33 mouse cellular contexts compared by ENCODE assay signal in genomic region chr5:17508038-17508437, GRCm38 (mm10). TPM values are rescaled to one million over a fixed set of nuclear protein-coding genes. Genes with fewer than 3 reads are reported as not detected.
DNase-seq lines count a peak whose midpoint lies in the region; ATAC-seq and TF ChIP-seq lines count a peak whose summit lies in the region.
"Had no signal": no experiment of that assay in that cellular context is flagged by ENCODE, and none has a peak within 500 bp of the region (broad histone marks: within the 10 kb centered on the region; RNA-seq: fewer than 3 reads in every experiment).

No protein-coding gene starts in this region.

- peak; percentile 24; the same call in 1 of the 2 replicates for ATAC-seq in megakaryocyte, adult 5-6 weeks (ENCODE audit: poor library complexity, severe bottlenecking)
- no peak for ATAC-seq in midbrain, postnatal 0 days (ENCODE audit: low FRiP score)
- no peak for ATAC-seq in forebrain, embryonic 13.5 days
- ATAC-seq: forebrain, postnatal 0 days had no signal

- no peaks in the 10 kb centered on the region for H3K27me3 ChIP-seq in testis, adult 2 months (ENCODE audit: control insufficient read depth, insufficient read depth, low read length)
- H3K27me3 ChIP-seq in midbrain, postnatal 0 days (ENCODE audit: insufficient read depth, low read length): no peaks in the 10 kb centered on the region
- no peaks in the 10 kb centered on the region for H3K27me3 ChIP-seq in forebrain, embryonic 13.5 days
- H3K27me3 ChIP-seq: embryonic facial prominence, embryonic 15.5 days; hindbrain, embryonic 12.5 days; limb, embryonic 15.5 days; neural tube, embryonic 15.5 days had no signal

- peak; percentile 6 for DNase-seq in kidney, adult 9 months
- DNase-seq in kidney, postnatal 10 days: no peak
- no peak for DNase-seq in testis, postnatal 10 days (ENCODE audit: low spot score)
- no peak for DNase-seq in midbrain, postnatal 0 days (ENCODE audit: low spot score)
- DNase-seq: adrenal gland, adult 2 months; B cell, adult 2 months; cerebellum, adult 11 months; cerebellum, adult 9-11 months; forebrain, postnatal 0 days; gastrocnemius, postnatal 14 days; heart, adult 2 months; kidney, postnatal 4 days; left cerebral cortex, postnatal 4 days; lung, postnatal 10 days; right cerebral cortex, adult 18-20 months; right cerebral cortex, postnatal 4 days; thymus, adult 2 months; thymus, postnatal 4 days had no signal

- no peak overlapping the region for H3K9ac ChIP-seq in midbrain, postnatal 0 days (replicated peaks; ENCODE audit: low read length, poor library complexity, severe bottlenecking)
- no peak overlapping the region for H3K9ac ChIP-seq in forebrain, embryonic 13.5 days
- H3K9ac ChIP-seq: embryonic facial prominence, embryonic 15.5 days; forebrain, postnatal 0 days; hindbrain, embryonic 12.5 days; limb, embryonic 15.5 days; neural tube, embryonic 15.5 days had no signal

- 0 out of 2 replicates have a peak, but pooled peaks cover 3% of the 10 kb centered on the region for H3K9me3 ChIP-seq in midbrain, postnatal 0 days (ENCODE audit: low read length)
- no peaks in the 10 kb centered on the region for H3K9me3 ChIP-seq in forebrain, embryonic 13.5 days (replicated peaks)
- H3K9me3 ChIP-seq: embryonic facial prominence, embryonic 15.5 days; hindbrain, embryonic 12.5 days; limb, embryonic 15.5 days; neural tube, embryonic 15.5 days had no signal

- H3K27ac ChIP-seq in testis, adult 2 months (ENCODE audit: control insufficient read depth, insufficient read depth, low read depth, low read length): no peak overlapping the region
- no peak overlapping the region for H3K27ac ChIP-seq in midbrain, postnatal 0 days (ENCODE audit: low read depth, low read length)
- no peak overlapping the region for H3K27ac ChIP-seq in forebrain, embryonic 13.5 days
- H3K27ac ChIP-seq: embryonic facial prominence, embryonic 15.5 days; heart, adult 2 months; hindbrain, embryonic 12.5 days; limb, embryonic 15.5 days; neural tube, embryonic 15.5 days had no signal

- peak overlapping the region; percentile 64 for H3K4me3 ChIP-seq in testis, adult 2 months (ENCODE audit: control insufficient read depth, low read depth, low read length)
- H3K4me3 ChIP-seq in midbrain, postnatal 0 days (ENCODE audit: low read depth, low read length): no peak overlapping the region
- no peak overlapping the region for H3K4me3 ChIP-seq in forebrain, embryonic 13.5 days
- H3K4me3 ChIP-seq: embryonic facial prominence, embryonic 15.5 days; heart, adult 2 months; hindbrain, embryonic 12.5 days; limb, embryonic 15.5 days; neural tube, embryonic 15.5 days had no signal

- 73% methylated on average over 3 of the region's 3 CpGs for WGBS in midbrain, postnatal 0 days
- WGBS in forebrain, embryonic 13.5 days: 71% methylated on average over 3 of the region's 3 CpGs

- TF ChIP-seq CTCF in testis, adult 2 months (IDR thresholded peaks at IDR 0.05; ENCODE audit: control insufficient read depth, insufficient read depth, insufficient replicate concordance, low read depth, low read length): no peak
- TF ChIP-seq CTCF in midbrain, postnatal 0 days (IDR thresholded peaks at IDR 0.05): no peak

- H3K36me3 ChIP-seq in testis, adult 2 months (ENCODE audit: control insufficient read depth, insufficient read depth, low read length): no peaks in the 10 kb centered on the region
- no peaks in the 10 kb centered on the region for H3K36me3 ChIP-seq in midbrain, postnatal 0 days (ENCODE audit: insufficient read depth, low read length)
- H3K36me3 ChIP-seq in forebrain, embryonic 13.5 days (ENCODE audit: poor library complexity, severe bottlenecking): no peaks in the 10 kb centered on the region
- H3K36me3 ChIP-seq: embryonic facial prominence, embryonic 15.5 days; hindbrain, embryonic 12.5 days; limb, embryonic 15.5 days; neural tube, embryonic 15.5 days had no signal

- H3K4me2 ChIP-seq in midbrain, postnatal 0 days (ENCODE audit: low read depth, low read length, poor library complexity, severe bottlenecking): no peak overlapping the region
- no peak overlapping the region for H3K4me2 ChIP-seq in forebrain, embryonic 13.5 days
- H3K4me2 ChIP-seq: embryonic facial prominence, embryonic 15.5 days; hindbrain, embryonic 12.5 days; limb, embryonic 15.5 days; neural tube, embryonic 15.5 days had no signal

- H3K4me1 ChIP-seq in testis, adult 2 months (ENCODE audit: control insufficient read depth, insufficient read depth, low read length): no peaks in the 10 kb centered on the region
- no peaks in the 10 kb centered on the region for H3K4me1 ChIP-seq in midbrain, postnatal 0 days (ENCODE audit: insufficient read depth, low read length)
- no peaks in the 10 kb centered on the region for H3K4me1 ChIP-seq in forebrain, embryonic 13.5 days
- H3K4me1 ChIP-seq: embryonic facial prominence, embryonic 15.5 days; hindbrain, embryonic 12.5 days; neural tube, embryonic 15.5 days had no signal

- TF ChIP-seq POLR2A in testis, adult 2 months (IDR thresholded peaks at IDR 0.05; ENCODE audit: control insufficient read depth, low read depth, low read length): no peak

RNA-seq across cellular contexts. Expression of gene Speer4f1, which starts 32.1 kb away (rescaled TPM):
- 7.3 and 7.4 TPM in 2 replicates for polyA plus RNA-seq in testis, adult 2 months (2012; rRNA removed)
- not detected in 2 replicates for total RNA-seq in megakaryocyte, adult 5-6 weeks (2015)
- total RNA-seq in megakaryocyte, adult 5-6 weeks (2017): not detected in 2 replicates
- total RNA-seq in midbrain, postnatal 0 days (2014; rRNA removed): not detected in 2 replicates
- polyA plus RNA-seq in midbrain, postnatal 0 days (2015; fragmentation: Nextera tagmentation; extraction: Ambion mirVana): not detected in 2 replicates
- not detected in 2 replicates for polyA plus RNA-seq in forebrain, embryonic 13.5 days (2015; fragmentation: Nextera tagmentation; extraction: Ambion mirVana)
- total RNA-seq: adrenal gland, adult 2 months; adrenal gland, postnatal 4 days; common myeloid progenitor, adult 5-6 weeks; forebrain, postnatal 0 days; gastrocnemius, postnatal 14 days; heart, adult 2 months; heart, postnatal 25 days; left cerebral cortex, adult 18-20 months; left cerebral cortex, postnatal 4 days had no signal
- polyA plus RNA-seq: adrenal gland, adult 2 months; embryonic facial prominence, embryonic 15.5 days; forebrain, postnatal 0 days; heart, adult 2 months; heart, embryonic 14.5 days; hindbrain, embryonic 12.5 days; kidney, embryonic 14.5 days; limb, embryonic 15.5 days; liver, embryonic 16.5 days; neural tube, embryonic 15.5 days; stomach, embryonic 14.5 days; thymus, adult 2 months had no signal
